Mouse (Mus musculus) midbrain, embryonic 10.5 days (tissue): ENCODE data around the gene Rcor2. TPM values are rescaled to one million over a fixed set of nuclear protein-coding genes. Genes with fewer than 3 reads are reported as not detected.

Source experiments
- DNase-seq: peaks from one replicate; pipeline ENCODE4 v3.0.0-alpha.2; 2017; ENCODE audit warnings: low spot score
- H3K27ac ChIP-seq: fragments of 300-500 bp; sonication (generic); replicated peaks from 2 replicates; pipeline ENCODE4 v1.5.1; 2016; ENCODE audit warnings: mild to moderate bottlenecking
- H3K27me3 ChIP-seq: fragments of 300-500 bp; sonication (generic); 2 replicates; pipeline ENCODE4 v1.6.1; 2016; ENCODE audit warnings: low read depth, mild to moderate bottlenecking; ENCODE audit not compliant: poor library complexity, severe bottlenecking
- H3K36me3 ChIP-seq: fragments of 300-500 bp; sonication (generic); 2 replicates; pipeline ENCODE4 v1.6.1; 2016; ENCODE audit warnings: mild to moderate bottlenecking, moderate library complexity
- H3K4me1 ChIP-seq: fragments of 300-500 bp; sonication (generic); 2 replicates; pipeline ENCODE4 v1.6.1; 2016
- H3K4me3 ChIP-seq: fragments of 300-500 bp; sonication (generic); 2 replicates; pipeline ENCODE4 v1.5.1; 2016; ENCODE audit warnings: mild to moderate bottlenecking, moderate library complexity
- H3K9me3 ChIP-seq: fragments of 300-500 bp; sonication (generic); replicated peaks from 2 replicates; pipeline ENCODE4 v1.6.1; 2016; ENCODE audit warnings: mild to moderate bottlenecking
- WGBS: fragments of 180-500 bp; shearing (Covaris S2); methylation state at CpG from one replicate; pipeline ENCODE4 v1.1.7; 2016; 5-methylcytosine and 5-hydroxymethylcytosine counted together
- polyA plus RNA-seq: library from polyadenylated mRNA; unstranded; fragments of >200 nt; fragmentation: Nextera tagmentation; extraction: Ambion mirVana; gene quantifications from 2 replicates; pipeline ENCODE4 v1.2.1, GENCODE M21; 2016

The Rcor2 gene
- 62.2 and 73.1 TPM in 2 replicates for polyA plus RNA-seq

DNA sequence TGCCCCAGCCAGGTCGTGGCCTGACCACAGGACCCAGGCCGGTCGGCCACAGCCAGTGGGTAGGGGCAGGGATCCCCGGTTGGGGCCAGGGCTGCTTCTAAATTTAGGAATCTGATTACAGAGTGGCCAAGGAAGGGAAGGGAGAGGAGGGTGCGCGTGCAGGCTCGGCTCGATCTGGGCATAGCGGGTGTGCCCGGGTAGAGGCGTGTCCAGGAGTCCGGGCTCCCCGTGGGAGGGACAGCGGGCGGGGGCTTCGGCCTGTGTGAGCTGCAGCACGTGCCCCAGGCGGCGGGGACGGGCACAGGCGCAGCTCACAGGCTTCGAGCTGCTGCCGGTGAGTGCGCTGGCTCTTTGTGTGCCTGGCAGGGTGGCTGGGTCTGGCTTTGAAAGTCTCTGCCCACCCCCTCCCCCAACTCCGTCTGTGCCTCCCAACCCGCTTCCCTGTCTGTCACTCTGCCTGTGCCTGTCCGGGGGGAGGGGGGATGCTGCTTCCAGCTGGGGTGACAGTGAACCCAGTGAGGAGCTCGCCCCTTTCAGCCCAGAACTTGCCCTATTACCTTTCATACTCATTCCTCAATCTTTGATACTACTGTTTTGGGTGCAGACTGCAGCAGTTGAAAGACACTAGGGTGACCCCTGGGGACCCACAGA lies at the start of gene Rcor2:
Gene Rcor2 (plus strand): TSS at position 235 of the 651 bp plus-strand sequence.
- H3K27ac ChIP-seq, result peak within 1 kb of the TSS; percentile 100
- DNase-seq, result peak; percentile 91
- H3K9me3 ChIP-seq, result peaks cover 3% of the 10 kb centered on the region; the same call in 1 of the 2 replicates
- H3K27me3 ChIP-seq, result no peaks in the 10 kb centered on the region
- peaks cover 82% of the 10 kb centered on the region for H3K4me1 ChIP-seq
- H3K4me3 ChIP-seq, result peak within 1 kb of the TSS; percentile 98
- WGBS, result 0% methylated on average over 28 of the region's 28 CpGs
- peaks cover 27% of the 10 kb centered on the region for H3K36me3 ChIP-seq

DNA sequence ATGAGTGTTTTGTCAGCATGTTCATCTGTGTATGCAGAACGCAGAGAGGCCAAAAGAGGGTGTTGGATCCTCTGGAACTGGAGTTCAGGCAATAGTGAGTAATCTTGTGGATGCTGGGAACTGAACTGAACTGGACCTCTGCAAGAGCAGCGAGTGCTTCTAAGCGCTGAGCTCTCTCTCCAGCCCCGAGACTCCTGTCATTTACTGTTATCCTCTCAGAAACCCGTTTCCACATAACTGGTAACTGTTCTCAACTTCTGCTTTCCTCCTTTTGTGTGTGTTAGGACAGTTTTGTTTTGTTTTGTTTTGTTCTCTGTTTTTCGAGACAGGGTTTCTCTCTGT lies 49.2 kb upstream of the Rcor2 start:
- no peaks in the 10 kb centered on the region for H3K27me3 ChIP-seq
- H3K27ac ChIP-seq, result peak overlapping the region; percentile 94
- H3K4me1 ChIP-seq, result peaks cover 29% of the 10 kb centered on the region
- DNase-seq, result no peak
- H3K9me3 ChIP-seq, result 0 out of 2 replicates have a peak, but pooled peaks cover 9% of the 10 kb centered on the region
- WGBS, result 15% methylated on average over 6 of the region's 6 CpGs
- H3K36me3 ChIP-seq, result peaks cover 38% of the 10 kb centered on the region
- H3K4me3 ChIP-seq, result peak overlapping the region; percentile 94

DNA sequence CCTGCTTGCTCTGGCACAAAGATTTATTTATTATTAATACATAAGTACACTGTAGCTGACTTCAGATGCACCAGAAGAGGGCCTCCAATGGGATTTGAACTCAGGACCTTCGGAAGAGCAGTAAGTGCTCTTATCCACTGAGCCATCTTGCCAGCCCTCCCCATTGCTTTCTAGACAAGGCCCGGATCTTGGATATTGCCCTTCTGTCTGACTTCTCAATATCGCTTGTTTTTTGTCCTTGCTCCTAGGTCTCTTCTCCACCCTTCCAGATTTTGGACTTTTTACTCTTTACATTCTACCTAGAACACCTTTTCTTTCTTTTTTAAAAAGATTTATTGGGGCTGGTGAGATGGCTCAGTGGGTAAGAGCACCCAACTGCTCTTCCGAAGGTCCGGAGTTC lies 48.4 kb upstream of the Rcor2 start:
- no peak for DNase-seq
- H3K27me3 ChIP-seq, result no peaks in the 10 kb centered on the region
- peaks cover 29% of the 10 kb centered on the region for H3K4me1 ChIP-seq
- no peak overlapping the region for H3K4me3 ChIP-seq
- no peak overlapping the region for H3K27ac ChIP-seq
- H3K36me3 ChIP-seq, result peaks cover 29% of the 10 kb centered on the region
- 92% methylated on average over 5 of the region's 5 CpGs for WGBS
- 0 out of 2 replicates have a peak, but pooled peaks cover 9% of the 10 kb centered on the region for H3K9me3 ChIP-seq

DNA sequence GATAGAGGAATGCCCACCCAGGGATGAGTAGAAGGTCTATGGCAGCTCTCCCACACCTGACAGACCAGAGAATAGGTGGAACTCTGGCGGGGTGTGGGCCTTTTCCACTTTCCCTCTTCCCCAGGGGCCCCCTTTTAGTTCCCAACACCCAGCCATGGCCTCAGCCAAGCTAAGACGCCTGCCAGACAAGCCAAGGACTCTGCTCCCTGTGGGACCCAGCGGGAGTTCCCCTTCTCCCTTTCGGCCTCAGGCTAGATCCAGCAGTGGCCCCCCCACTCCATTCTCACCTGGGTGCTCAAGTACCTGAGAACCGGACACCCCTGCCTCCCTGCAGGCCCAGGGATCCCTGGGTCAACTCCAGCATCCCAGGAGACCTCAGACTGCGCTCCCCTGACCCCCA lies 44.9 kb upstream of the Rcor2 start:
- 79% methylated on average over 6 of the region's 6 CpGs for WGBS

DNA sequence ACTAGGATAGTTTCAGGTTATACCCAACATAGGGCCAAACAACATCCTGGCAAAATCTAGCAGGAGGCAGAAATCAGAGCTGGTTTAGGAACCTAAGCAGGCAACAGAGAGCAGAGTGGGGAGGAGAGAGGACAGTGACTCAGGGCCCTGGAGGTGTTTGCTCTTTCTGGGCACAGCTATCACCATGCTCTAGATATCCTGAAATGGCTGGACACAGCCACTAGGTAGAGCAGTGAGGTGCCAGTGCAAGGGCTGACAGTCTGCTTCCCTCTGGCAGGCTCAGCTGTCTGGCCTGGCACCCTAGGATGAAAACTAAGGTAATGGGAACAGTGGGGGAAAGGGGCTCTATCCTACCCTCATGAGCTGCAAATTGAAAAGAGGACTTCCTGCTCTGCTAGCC lies 43.6 kb upstream of the Rcor2 start:
- Histone ChIP-seq H3K27me3 (no peaks in the 10 kb centered on the region), H3K4me3 (no peak overlapping the region), H3K4me1 (peaks cover 2% of the 10 kb centered on the region), H3K36me3 (peaks cover 43% of the 10 kb centered on the region), H3K27ac (no peak overlapping the region), H3K9me3 (0 out of 2 replicates have a peak, but pooled peaks cover 9% of the 10 kb centered on the region)
- no peak for DNase-seq

More for the DNA sequence above, 44.9 kb upstream of the Rcor2 start:
- Histone ChIP-seq H3K4me3 (no peak overlapping the region), H3K27ac (0 out of 2 replicates have a peak overlapping the region, but pooled peaks have one; percentile 13), H3K4me1 (peaks cover 11% of the 10 kb centered on the region), H3K36me3 (peaks cover 30% of the 10 kb centered on the region), H3K9me3 (0 out of 2 replicates have a peak, but pooled peaks cover 9% of the 10 kb centered on the region), H3K27me3 (no peaks in the 10 kb centered on the region)
- no peak for DNase-seq

DNA sequence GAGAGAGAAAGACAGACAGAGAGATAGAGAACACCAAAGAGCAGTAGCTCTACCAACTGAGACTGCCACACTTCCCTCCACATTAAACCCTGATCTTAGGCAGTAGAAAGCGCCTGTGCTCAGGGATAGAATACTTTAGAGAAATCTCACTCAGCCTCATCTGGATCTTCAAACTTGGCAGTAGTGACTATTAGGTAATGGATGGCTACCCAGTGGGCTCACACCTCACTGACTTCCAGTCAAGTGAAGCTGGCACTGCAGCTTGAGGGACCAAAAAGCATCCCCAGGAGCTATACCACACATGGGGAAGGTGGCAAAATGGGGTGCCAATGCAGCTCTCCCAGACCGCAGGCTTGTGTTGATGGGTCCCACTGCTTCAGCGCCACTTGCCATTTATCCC lies 42.9 kb upstream of the Rcor2 start:
- Histone ChIP-seq H3K4me1 (no peaks in the 10 kb centered on the region), H3K36me3 (peaks cover 50% of the 10 kb centered on the region), H3K27ac (no peak overlapping the region), H3K9me3 (peaks cover 9% of the 10 kb centered on the region; the same call in 1 of the 2 replicates), H3K4me3 (no peak overlapping the region), H3K27me3 (no peaks in the 10 kb centered on the region)
- WGBS, result 81% methylated on average over 3 of the region's 3 CpGs
- no peak for DNase-seq

DNA sequence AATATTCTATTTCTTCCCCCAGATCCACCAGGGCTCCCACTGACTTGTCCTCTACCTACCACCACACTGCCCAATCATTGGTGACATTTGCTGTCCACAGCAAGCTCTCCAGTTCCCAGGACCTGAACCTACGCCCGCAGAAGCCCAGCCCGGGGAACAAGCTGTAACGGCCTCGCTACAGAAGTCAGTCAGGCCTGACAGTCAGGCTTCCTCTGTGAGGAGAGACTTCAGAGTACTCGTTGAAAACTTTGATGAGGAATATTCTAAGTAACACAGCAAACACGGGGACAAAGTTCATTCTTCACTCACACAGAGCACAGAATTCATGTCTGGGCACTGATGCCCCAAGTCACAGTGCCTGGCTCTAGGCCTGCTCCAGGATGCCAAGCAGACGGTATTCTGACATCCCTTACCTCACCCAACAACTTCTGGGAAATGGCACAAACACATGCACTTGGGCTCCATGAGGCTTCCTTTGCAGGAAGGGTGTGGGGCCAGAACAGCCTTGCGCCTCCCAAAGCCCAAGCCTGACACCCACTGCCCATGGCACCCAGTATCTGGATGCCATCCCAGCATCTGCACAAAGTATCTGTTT lies 41.9 kb upstream of the Rcor2 start:
- Histone ChIP-seq H3K27ac (no peak overlapping the region), H3K4me3 (no peak overlapping the region), H3K36me3 (peaks cover 60% of the 10 kb centered on the region), H3K27me3 (no peaks in the 10 kb centered on the region), H3K9me3 (peaks cover 9% of the 10 kb centered on the region; the same call in 1 of the 2 replicates), H3K4me1 (no peaks in the 10 kb centered on the region)
- no peak for DNase-seq
- WGBS, result 89% methylated on average over 9 of the region's 9 CpGs

DNA sequence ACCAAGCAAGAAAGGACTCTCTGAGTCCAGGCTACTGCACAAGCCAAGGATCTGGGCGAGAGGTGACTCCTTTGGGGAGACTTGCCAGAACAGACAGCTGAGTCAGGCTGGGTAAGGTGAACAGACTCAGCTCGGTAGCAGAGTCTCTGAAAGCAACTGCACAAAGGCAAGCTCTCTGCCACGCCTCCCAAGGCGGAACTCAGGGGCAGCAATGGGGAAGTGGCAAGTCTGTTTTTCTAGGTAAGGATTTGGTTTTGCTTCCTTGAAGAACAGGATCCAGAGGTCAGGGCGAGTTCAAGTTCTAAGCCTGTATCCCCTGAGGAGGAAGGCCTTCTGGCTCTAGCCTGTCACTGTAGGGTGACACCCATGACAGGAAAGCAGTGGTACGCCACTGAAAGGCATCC lies 40.6 kb upstream of the Rcor2 start:
- no peak for DNase-seq
- Histone ChIP-seq H3K4me1 (no peaks in the 10 kb centered on the region), H3K27me3 (no peaks in the 10 kb centered on the region), H3K36me3 (peaks cover 73% of the 10 kb centered on the region), H3K9me3 (peaks cover 7% of the 10 kb centered on the region; the same call in 1 of the 2 replicates), H3K4me3 (no peak overlapping the region), H3K27ac (no peak overlapping the region)
- 76% methylated on average over 6 of the region's 6 CpGs for WGBS

DNA sequence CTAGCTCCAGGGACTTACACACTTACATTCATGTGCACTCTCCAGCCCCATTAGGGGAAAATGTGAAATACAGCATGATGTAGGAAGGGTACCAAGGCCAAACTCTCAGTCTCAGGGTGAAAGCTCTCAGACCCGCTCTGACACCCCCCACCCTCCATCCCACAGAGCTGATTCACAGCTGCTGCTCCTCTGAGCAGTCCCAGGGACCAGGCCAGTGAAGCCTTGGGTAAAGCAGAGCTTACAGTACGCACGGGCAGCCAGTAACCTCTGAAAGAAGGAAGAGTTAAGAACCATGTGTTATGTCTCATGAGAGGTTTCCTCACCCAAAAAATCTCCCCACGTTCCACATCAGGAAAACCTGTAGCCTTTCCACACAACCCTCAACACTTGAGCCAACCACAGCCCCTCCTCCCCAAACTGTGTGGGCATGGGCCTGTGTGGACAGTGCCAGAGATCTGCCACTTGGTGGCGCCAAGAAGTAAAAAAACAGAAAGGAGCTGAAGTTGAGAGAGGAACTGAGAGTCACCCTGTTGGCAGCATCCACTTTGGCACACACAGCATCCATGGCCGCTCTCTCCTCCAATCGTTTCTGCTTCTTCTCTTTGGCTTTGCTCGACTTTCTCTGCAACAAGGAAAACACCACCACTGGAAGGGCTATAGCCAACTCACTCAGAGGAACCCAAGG lies 32.4 kb upstream of the Rcor2 start:
- DNase-seq, result peak; percentile 66
- 58% methylated on average over 8 of the region's 8 CpGs for WGBS
- Histone ChIP-seq H3K36me3 (peaks cover 87% of the 10 kb centered on the region), H3K27ac (no peak overlapping the region), H3K4me3 (no peak overlapping the region), H3K9me3 (no peaks in the 10 kb centered on the region), H3K4me1 (peaks cover 12% of the 10 kb centered on the region), H3K27me3 (no peaks in the 10 kb centered on the region)

DNA sequence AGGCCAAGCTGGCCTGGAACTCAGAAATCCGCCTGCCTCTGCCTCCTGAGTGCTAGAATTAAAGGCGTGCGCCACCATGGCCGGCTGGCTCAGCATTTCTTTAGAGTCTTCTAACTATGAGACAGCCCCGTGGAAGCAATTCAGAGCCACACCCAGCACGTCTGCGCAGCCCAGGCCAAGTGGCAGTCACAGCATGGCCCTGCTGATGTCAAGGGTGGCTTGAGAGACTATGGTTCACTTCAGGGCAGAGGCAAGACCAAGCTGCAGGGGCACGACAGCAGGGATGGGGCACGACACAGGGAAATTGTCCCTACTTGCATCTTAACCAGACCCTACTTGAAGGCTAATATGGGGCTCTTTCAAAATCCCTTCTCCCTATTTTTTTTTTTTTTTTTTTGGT lies 31.7 kb upstream of the Rcor2 start:
- no peaks in the 10 kb centered on the region for H3K9me3 ChIP-seq

DNA sequence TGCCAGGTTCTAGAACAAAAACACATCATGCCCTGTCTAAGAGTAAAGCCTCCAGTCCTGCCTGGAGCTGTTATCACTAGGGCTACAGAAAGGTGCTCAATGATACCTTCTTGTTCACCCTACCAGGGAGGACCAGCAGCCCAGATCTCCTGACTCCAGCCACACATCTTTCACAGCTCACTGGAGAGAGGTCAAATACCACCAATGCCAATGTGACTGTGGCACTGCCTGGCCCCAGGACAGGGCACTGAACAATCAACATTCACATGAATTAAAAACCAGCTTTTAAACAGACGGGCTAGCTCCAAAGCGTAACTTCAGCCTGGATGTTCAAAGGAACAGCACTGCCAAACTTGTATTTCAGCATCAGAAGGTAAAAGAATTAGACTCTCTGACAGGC lies 31.1 kb upstream of the Rcor2 start:
- no peak for DNase-seq
- 98% methylated on average over 2 of the region's 2 CpGs for WGBS
- peaks cover 73% of the 10 kb centered on the region for H3K36me3 ChIP-seq
- H3K27me3 ChIP-seq, result no peaks in the 10 kb centered on the region
- H3K4me3 ChIP-seq, result no peak overlapping the region
- no peak overlapping the region for H3K27ac ChIP-seq
- H3K9me3 ChIP-seq, result no peaks in the 10 kb centered on the region
- H3K4me1 ChIP-seq, result peaks cover 21% of the 10 kb centered on the region

More for the DNA sequence above, 31.7 kb upstream of the Rcor2 start:
- DNase-seq, result no peak
- H3K4me1 ChIP-seq, result peaks cover 20% of the 10 kb centered on the region
- 91% methylated on average over 9 of the region's 9 CpGs for WGBS
- no peak overlapping the region for H3K4me3 ChIP-seq
- H3K36me3 ChIP-seq, result peaks cover 79% of the 10 kb centered on the region
- no peaks in the 10 kb centered on the region for H3K27me3 ChIP-seq
- H3K27ac ChIP-seq, result no peak overlapping the region

DNA sequence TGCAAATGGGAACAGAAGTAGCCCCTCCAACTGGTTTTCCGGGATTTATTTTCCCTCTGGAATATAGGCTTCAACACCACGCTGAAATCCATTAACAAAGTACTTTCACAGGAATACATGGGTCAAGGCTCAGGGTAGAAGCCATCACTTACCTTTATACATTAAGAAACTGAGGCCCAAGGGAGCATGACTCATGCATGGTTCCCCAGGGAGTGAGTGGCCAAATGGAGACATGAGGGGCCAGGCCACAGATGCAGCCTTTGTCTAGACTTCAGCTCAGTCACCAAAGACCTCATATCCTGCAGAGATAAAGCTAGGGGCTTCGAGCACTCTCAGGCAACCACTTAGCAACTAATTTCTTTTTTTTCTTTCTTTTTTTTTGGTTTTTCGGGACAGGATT lies 30.4 kb upstream of the Rcor2 start:
- no peak overlapping the region for H3K4me3 ChIP-seq
- DNase-seq, result no peak
- peaks cover 66% of the 10 kb centered on the region for H3K36me3 ChIP-seq
- no peaks in the 10 kb centered on the region for H3K9me3 ChIP-seq
- peaks cover 27% of the 10 kb centered on the region for H3K4me1 ChIP-seq
- peaks cover under 1% of the 10 kb centered on the region; the same call in 1 of the 2 replicates for H3K27me3 ChIP-seq
- no peak overlapping the region for H3K27ac ChIP-seq
- 96% methylated on average over 4 of the region's 4 CpGs for WGBS

DNA sequence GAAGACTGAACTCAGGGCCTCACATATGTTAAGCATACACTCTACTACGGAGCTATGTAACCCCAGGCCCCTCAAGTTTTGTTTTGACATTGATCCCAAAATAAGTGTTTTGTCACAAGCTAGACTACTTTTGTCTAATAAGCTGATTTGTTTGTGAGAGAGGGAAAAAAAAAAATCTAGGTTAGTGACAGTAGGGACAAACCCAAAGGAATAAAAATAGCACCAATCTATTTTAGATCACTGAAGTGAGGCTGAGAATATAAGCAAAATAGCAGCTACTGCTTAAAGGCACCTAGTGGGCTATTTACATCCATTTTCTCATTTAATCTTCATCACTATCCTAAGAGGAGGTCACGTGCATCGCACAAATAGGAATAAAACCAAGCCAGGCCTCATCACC lies 27.6 kb upstream of the Rcor2 start:
- Histone ChIP-seq H3K4me3 (peak overlapping the region; percentile 87), H3K27ac (no peak overlapping the region), H3K4me1 (peaks cover 28% of the 10 kb centered on the region), H3K27me3 (peaks cover 20% of the 10 kb centered on the region), H3K9me3 (no peaks in the 10 kb centered on the region), H3K36me3 (peaks cover 38% of the 10 kb centered on the region)
- no peak for DNase-seq
- 94% methylated on average over 3 of the region's 3 CpGs for WGBS
